Mouse (Mus musculus) liver, postnatal 0 days (tissue): ENCODE results near the gene 2210011C24Rik.

Experiments
- CTCF ChIP-seq: sonication (generic); IDR thresholded peaks from 2 replicates; pipeline ENCODE4 v1.5.1; 2016; ENCODE audit warnings: antibody characterized with exemption, low read depth
- EP300 ChIP-seq: IDR thresholded peaks from 2 replicates; pipeline ENCODE4 v1.6.1; 2016; ENCODE audit warnings: antibody characterized with exemption, low read depth, mild to moderate bottlenecking

- TF ChIP-seq CTCF (peak; percentile 78), EP300 (no peak)
Measured at GRCm38 (mm10) chr8:84042066-84042947, 30.3 kb upstream of the 2210011C24Rik start, which contains the start of gene Il27ra.
